Mouse (Mus musculus): Measurements from ENCODE around the gene Col4a2.

Col4a2 gene

GRCm38 (mm10) chr8:11312349-11313175 lies at the start of gene Col4a2, which contains the start of gene Col4a1:
Gene Col4a2, plus strand, starts transcription at chr8:11312805.
Gene Col4a1, minus strand, starts transcription at chr8:11312826.
- no peak for DNase-seq (ENCODE audit: low read depth)

GRCm38 (mm10) chr8:11263848-11264247 lies 48.8 kb upstream of the Col4a2 start:
- no peak for DNase-seq (ENCODE audit: low read depth)

- DNase-seq (ENCODE audit: low read depth) = no peak
Observed at GRCm38 (mm10) chr8:11265971-11266370, 46.6 kb upstream of the Col4a2 start.

GRCm38 (mm10) chr8:11266471-11266870 lies 46.1 kb upstream of the Col4a2 start:
- no peak for DNase-seq (ENCODE audit: low read depth)

GRCm38 (mm10) chr8:11268753-11269152 lies 43.9 kb upstream of the Col4a2 start:
- no peak for DNase-seq (ENCODE audit: low read depth)

GRCm38 (mm10) chr8:11270826-11271225 lies 41.8 kb upstream of the Col4a2 start:
- DNase-seq (ENCODE audit: low read depth) = no peak

GRCm38 (mm10) chr8:11272205-11272604 lies 40.4 kb upstream of the Col4a2 start:
- no peak for DNase-seq (ENCODE audit: low read depth)

GRCm38 (mm10) chr8:11273506-11274158 lies 39.0 kb upstream of the Col4a2 start:
- DNase-seq (ENCODE audit: low read depth) = no peak

- no peak for DNase-seq (ENCODE audit: low read depth)
Observed at GRCm38 (mm10) chr8:11274415-11274814, 38.2 kb upstream of the Col4a2 start.

- DNase-seq (ENCODE audit: low read depth) = no peak
Observed at GRCm38 (mm10) chr8:11276286-11276685, 36.3 kb upstream of the Col4a2 start.

GRCm38 (mm10) chr8:11277602-11278051 lies 35.0 kb upstream of the Col4a2 start:
- DNase-seq (ENCODE audit: low read depth) = no peak

- no peak for DNase-seq (ENCODE audit: low read depth)
Observed at GRCm38 (mm10) chr8:11278101-11278611, 34.4 kb upstream of the Col4a2 start.

- DNase-seq (ENCODE audit: low read depth) = no peak
Observed at GRCm38 (mm10) chr8:11279296-11279826, 33.2 kb upstream of the Col4a2 start.

GRCm38 (mm10) chr8:11280721-11281268 lies 31.8 kb upstream of the Col4a2 start:
- no peak for DNase-seq (ENCODE audit: low read depth)

- DNase-seq (ENCODE audit: low read depth) = no peak
Observed at GRCm38 (mm10) chr8:11282139-11282538, 30.5 kb upstream of the Col4a2 start.

- no peak for DNase-seq (ENCODE audit: low read depth)
Observed at GRCm38 (mm10) chr8:11282696-11283095, 29.9 kb upstream of the Col4a2 start.

- no peak for DNase-seq (ENCODE audit: low read depth)
Observed at GRCm38 (mm10) chr8:11283217-11283616, 29.4 kb upstream of the Col4a2 start.

GRCm38 (mm10) chr8:11285437-11285836 lies 27.2 kb upstream of the Col4a2 start:
- no peak for DNase-seq (ENCODE audit: low read depth)

GRCm38 (mm10) chr8:11287139-11287538 lies 25.5 kb upstream of the Col4a2 start:
- DNase-seq (ENCODE audit: low read depth) = no peak

GRCm38 (mm10) chr8:11288286-11288685 lies 24.3 kb upstream of the Col4a2 start:
- no peak for DNase-seq (ENCODE audit: low read depth)

- no peak for DNase-seq (ENCODE audit: low read depth)
Observed at GRCm38 (mm10) chr8:11290533-11290932, 22.1 kb upstream of the Col4a2 start.

GRCm38 (mm10) chr8:11292611-11293010 lies 20.0 kb upstream of the Col4a2 start:
- DNase-seq (ENCODE audit: low read depth) = no peak

Data from c-Kit-positive CD71-positive TER-119-negative erythroid progenitor cells, embryonic 14.5 days (primary cell).